Mouse (Mus musculus) erythroblast, embryonic 14.5 days (primary cell): ENCODE results near the gene Tep1. TPM values are rescaled to one million over a fixed set of nuclear protein-coding genes. Genes with fewer than 3 reads are reported as not detected.

Experiments
- H3K27me3 ChIP-seq: 2 replicates; pipeline ENCODE4 v1.6.1; 2012; ENCODE audit warnings: inconsistent platforms; ENCODE audit not compliant: control insufficient read depth
- H3K36me3 ChIP-seq: 2 replicates; pipeline ENCODE4 v1.6.1; 2012; ENCODE audit warnings: mild to moderate bottlenecking, inconsistent platforms; ENCODE audit not compliant: control insufficient read depth
- H3K4me1 ChIP-seq: 2 replicates; pipeline ENCODE4 v1.6.1; 2012; ENCODE audit warnings: inconsistent platforms; ENCODE audit not compliant: control insufficient read depth
- H3K4me3 ChIP-seq: replicated peaks from 2 replicates; pipeline ENCODE3; 2012; ENCODE audit warnings: moderate library complexity, mild to moderate bottlenecking, inconsistent platforms
- H3K9me3 ChIP-seq: 2 replicates; pipeline ENCODE4 v1.6.1; 2012; ENCODE audit warnings: low read length, inconsistent platforms, mixed read lengths; ENCODE audit not compliant: control insufficient read depth
- GATA1 ChIP-seq: IDR thresholded peaks from 2 replicates; pipeline ENCODE4 v1.6.1; 2012; ENCODE audit warnings: low read length, inconsistent platforms, mixed read lengths
- TAL1 ChIP-seq: IDR thresholded peaks from 3 replicates; pipeline ENCODE4 v1.6.1; 2012; ENCODE audit warnings: low read length, inconsistent platforms, mixed read lengths
- polyA plus RNA-seq: library from polyadenylated mRNA; stranded (reverse); fragments of >175 nt; gene quantifications from 2 replicates; pipeline ENCODE4 v1.2.3, GENCODE M21; 2012

Tep1 gene
- polyA plus RNA-seq, 1 experiment, result not detected

DNA sequence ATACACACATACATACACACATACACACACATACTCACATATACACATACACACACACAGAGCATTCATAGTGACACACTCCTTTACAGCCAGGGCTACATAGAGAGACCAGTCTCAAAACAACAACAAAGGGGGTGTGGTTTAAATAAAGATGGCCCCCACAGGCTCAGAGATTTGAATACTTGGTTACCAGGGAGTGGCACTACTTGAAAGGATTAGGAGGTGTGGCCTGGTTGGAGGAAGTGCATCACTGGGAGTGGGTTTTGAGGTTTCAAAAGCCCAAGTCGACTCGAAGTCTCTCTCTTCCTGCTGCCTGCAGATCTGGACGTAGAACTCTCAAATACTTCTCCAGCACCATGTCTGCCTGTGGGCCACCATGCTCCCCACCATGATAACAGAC is 88.2 kb downstream of the Tep1 start:
- peaks cover 12% of the 10 kb centered on the region for H3K36me3 ChIP-seq

More for the DNA sequence above, 88.2 kb downstream of the Tep1 start:
- Histone ChIP-seq H3K9me3 (no peaks in the 10 kb centered on the region), H3K4me3 (no peak overlapping the region), H3K4me1 (peaks cover 13% of the 10 kb centered on the region), H3K27me3 (no peaks in the 10 kb centered on the region)
- TF ChIP-seq TAL1 (no peak), GATA1 (no peak)

Other genes with a start within 250 kb of the Tep1 start
- not detected in 2 replicates for gene Olfr745, start 231.2 kb downstream of the Tep1 start, polyA plus RNA-seq
- gene Olfr746, start 223.5 kb downstream of the Tep1 start, polyA plus RNA-seq, result not detected in 2 replicates
- not detected in 2 replicates for gene Olfr747, start 177.4 kb downstream of the Tep1 start, polyA plus RNA-seq
- gene Olfr748, start 163.2 kb downstream of the Tep1 start, polyA plus RNA-seq, result not detected in 2 replicates
- 0.03 TPM in 1 of 2 replicates, not detected in the other for gene Olfr749, start 125.5 kb downstream of the Tep1 start, polyA plus RNA-seq
- gene Ttc5, start 85.0 kb downstream of the Tep1 start, polyA plus RNA-seq, result 0.35 and 0.69 TPM in 2 replicates
- 0.06 and 0.08 TPM in 2 replicates for gene Ccnb1ip1, start 62.8 kb downstream of the Tep1 start, polyA plus RNA-seq
- 0.41 and 0.54 TPM in 2 replicates for gene Parp2, start 62.7 kb downstream of the Tep1 start, polyA plus RNA-seq
- gene Klhl33, start 26.9 kb upstream of the Tep1 start, polyA plus RNA-seq, result not detected in 2 replicates
- 1.4 and 1.5 TPM in 2 replicates for gene Osgep, start 54.3 kb upstream of the Tep1 start, polyA plus RNA-seq
- 3.3 and 3.7 TPM in 2 replicates for gene Apex1, start 54.4 kb upstream of the Tep1 start, polyA plus RNA-seq
- gene Pip4p1, start 60.3 kb upstream of the Tep1 start, polyA plus RNA-seq, result 6.3 and 8.9 TPM in 2 replicates
- 0.20 and 0.22 TPM in 2 replicates for gene Pnp, start 60.5 kb upstream of the Tep1 start, polyA plus RNA-seq
- gene Gm49342, start 74.0 kb upstream of the Tep1 start, polyA plus RNA-seq, result not detected in 2 replicates
- not detected in 2 replicates for gene Pnp2, start 85.4 kb upstream of the Tep1 start, polyA plus RNA-seq
- not detected in 2 replicates for gene Rnase10, start 137.2 kb upstream of the Tep1 start, polyA plus RNA-seq
- gene Rnase9, start 171.3 kb upstream of the Tep1 start, polyA plus RNA-seq, result not detected in 2 replicates
- not detected in 2 replicates for gene Rnase11, start 179.6 kb upstream of the Tep1 start, polyA plus RNA-seq
- not detected in 2 replicates for gene Rnase12, start 187.1 kb upstream of the Tep1 start, polyA plus RNA-seq
- gene Olfr750, start 203.9 kb upstream of the Tep1 start, polyA plus RNA-seq, result not detected in 2 replicates
- gene Rnase4, start 220.5 kb upstream of the Tep1 start, polyA plus RNA-seq, result 0.03 TPM in 1 of 2 replicates, not detected in the other
- not detected in 2 replicates for gene Ang, start 220.6 kb upstream of the Tep1 start, polyA plus RNA-seq
- gene Eddm3b, start 243.9 kb upstream of the Tep1 start, polyA plus RNA-seq, result not detected in 2 replicates